Mouse (Mus musculus): Measurements from ENCODE around the gene Olfr985. TPM values are rescaled to one million over a fixed set of nuclear protein-coding genes. Genes with fewer than 3 reads are reported as not detected.

Olfr985 gene
- total RNA-seq (2014; rRNA removed) (not detected in 2 replicates), polyA plus RNA-seq (2012; rRNA removed) (not detected in 2 replicates)

DNA sequence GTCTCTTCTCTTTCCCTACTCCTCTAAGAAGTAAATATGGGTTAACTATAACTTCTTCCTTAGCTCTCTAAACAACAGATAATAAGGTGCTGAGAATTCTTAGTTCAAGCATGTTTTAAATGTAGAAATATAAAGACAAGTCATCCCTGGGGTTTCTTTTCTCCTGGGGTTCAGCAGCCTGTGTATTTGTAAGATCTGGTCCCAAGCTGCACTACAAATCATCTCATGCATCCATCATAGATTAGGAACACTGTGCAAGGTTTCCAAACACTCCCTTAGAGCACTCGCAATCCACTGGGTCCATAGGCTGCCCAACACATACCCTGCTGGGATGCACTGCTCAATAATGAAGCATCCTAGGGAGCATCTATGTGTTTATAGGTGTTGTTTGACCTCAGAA, at the start of gene Olfr985:
Gene Olfr985 (minus strand): TSS at position 101 of the 400 bp plus-strand sequence.
- Histone ChIP-seq H3K27ac (replicated peaks; ENCODE audit: insufficient read depth, low read depth, low read length) (no peak within 1 kb of the TSS), H3K9ac (ENCODE audit: low read depth, low read length) (no peak within 1 kb of the TSS), H3K4me3 (ENCODE audit: insufficient read depth, low read depth, low read length) (no peak within 1 kb of the TSS), H3K27me3 (ENCODE audit: control insufficient read depth, insufficient read depth, low read length) (no peaks in the 10 kb centered on the region), H3K36me3 (ENCODE audit: control insufficient read depth, insufficient read depth, low read length) (no peaks in the 10 kb centered on the region), H3K79me2 (ENCODE audit: control insufficient read depth, insufficient read depth, low read length) (no peaks in the 10 kb centered on the region), H3K4me1 (ENCODE audit: control insufficient read depth, insufficient read depth, low read length) (no peaks in the 10 kb centered on the region)
- 81% methylated on average over 1 of the region's 1 CpGs for WGBS
- TF ChIP-seq CTCF (IDR thresholded peaks at IDR 0.05; ENCODE audit: low read depth, low read length): no peak
- TF ChIP-seq POLR2A (IDR thresholded peaks at IDR 0.05; ENCODE audit: extremely low read depth, insufficient read depth, low read length): no peak
- no peak for DNase-seq (ENCODE audit: extremely low read depth, low read depth, low spot score)

DNA sequence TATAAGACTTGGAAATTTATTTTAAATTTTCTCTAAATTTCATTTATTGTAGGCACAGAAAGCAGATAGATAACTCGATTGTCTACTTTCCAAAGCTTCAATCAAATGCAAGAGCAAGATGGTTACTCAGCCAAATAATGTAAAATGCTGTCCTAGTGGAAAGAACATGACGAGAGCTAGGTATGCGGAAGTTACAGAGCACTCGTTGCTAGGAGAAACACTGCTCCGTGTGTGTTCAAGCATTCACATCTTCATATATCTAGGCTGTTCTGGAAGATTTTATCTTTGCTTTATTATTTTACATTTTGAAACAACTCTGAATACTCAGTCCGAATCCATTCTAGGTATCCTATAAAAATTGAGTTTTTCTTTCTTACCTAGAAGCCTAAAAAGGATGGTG, 47.0 kb upstream of the Olfr985 start:
- Histone ChIP-seq H3K36me3 (ENCODE audit: control insufficient read depth, insufficient read depth, low read length) (no peaks in the 10 kb centered on the region), H3K4me3 (ENCODE audit: insufficient read depth, low read depth, low read length) (no peak overlapping the region), H3K27ac (replicated peaks; ENCODE audit: insufficient read depth, low read depth, low read length) (no peak overlapping the region), H3K79me2 (ENCODE audit: control insufficient read depth, insufficient read depth, low read length) (no peaks in the 10 kb centered on the region), H3K9ac (ENCODE audit: low read depth, low read length) (no peak overlapping the region), H3K27me3 (ENCODE audit: control insufficient read depth, insufficient read depth, low read length) (no peaks in the 10 kb centered on the region), H3K4me1 (ENCODE audit: control insufficient read depth, insufficient read depth, low read length) (no peaks in the 10 kb centered on the region)
- DNase-seq (ENCODE audit: extremely low read depth, low read depth, low spot score): no peak
- 78% methylated on average over 6 of the region's 6 CpGs for WGBS
- TF ChIP-seq POLR2A (IDR thresholded peaks at IDR 0.05; ENCODE audit: extremely low read depth, insufficient read depth, low read length) (no peak), CTCF (IDR thresholded peaks at IDR 0.05; ENCODE audit: low read depth, low read length) (no peak)

DNA sequence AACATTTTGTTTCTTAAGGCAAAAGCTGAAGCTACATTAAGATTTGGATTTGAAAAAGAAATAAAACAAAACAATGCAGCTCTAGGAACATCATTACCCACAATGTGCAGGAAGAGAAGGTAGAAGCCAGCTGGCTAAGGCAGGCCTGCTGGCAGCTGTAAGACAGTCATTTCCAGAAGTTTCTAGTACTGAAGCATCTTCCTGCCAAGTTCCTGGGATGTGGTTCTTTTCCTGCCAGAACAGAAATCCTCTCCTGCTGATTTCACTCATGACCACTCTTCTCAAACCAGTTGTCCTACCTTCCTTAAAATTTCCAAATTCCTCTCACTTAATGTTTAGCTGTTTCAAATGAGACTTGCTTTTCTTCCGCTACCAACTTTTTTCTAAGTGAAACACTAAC, 36.5 kb upstream of the Olfr985 start:
- Histone ChIP-seq H3K27me3 (ENCODE audit: control insufficient read depth, insufficient read depth, low read length) (no peaks in the 10 kb centered on the region), H3K4me3 (ENCODE audit: insufficient read depth, low read depth, low read length) (no peak overlapping the region), H3K9ac (ENCODE audit: low read depth, low read length) (no peak overlapping the region), H3K36me3 (ENCODE audit: control insufficient read depth, insufficient read depth, low read length) (no peaks in the 10 kb centered on the region), H3K79me2 (ENCODE audit: control insufficient read depth, insufficient read depth, low read length) (no peaks in the 10 kb centered on the region), H3K27ac (replicated peaks; ENCODE audit: insufficient read depth, low read depth, low read length) (no peak overlapping the region), H3K4me1 (ENCODE audit: control insufficient read depth, insufficient read depth, low read length) (no peaks in the 10 kb centered on the region)
- TF ChIP-seq POLR2A (IDR thresholded peaks at IDR 0.05; ENCODE audit: extremely low read depth, insufficient read depth, low read length) (no peak), CTCF (IDR thresholded peaks at IDR 0.05; ENCODE audit: low read depth, low read length) (no peak)
- no peak for DNase-seq (ENCODE audit: extremely low read depth, low read depth, low spot score)
- 90% methylated on average over 1 of the region's 1 CpGs for WGBS

DNA sequence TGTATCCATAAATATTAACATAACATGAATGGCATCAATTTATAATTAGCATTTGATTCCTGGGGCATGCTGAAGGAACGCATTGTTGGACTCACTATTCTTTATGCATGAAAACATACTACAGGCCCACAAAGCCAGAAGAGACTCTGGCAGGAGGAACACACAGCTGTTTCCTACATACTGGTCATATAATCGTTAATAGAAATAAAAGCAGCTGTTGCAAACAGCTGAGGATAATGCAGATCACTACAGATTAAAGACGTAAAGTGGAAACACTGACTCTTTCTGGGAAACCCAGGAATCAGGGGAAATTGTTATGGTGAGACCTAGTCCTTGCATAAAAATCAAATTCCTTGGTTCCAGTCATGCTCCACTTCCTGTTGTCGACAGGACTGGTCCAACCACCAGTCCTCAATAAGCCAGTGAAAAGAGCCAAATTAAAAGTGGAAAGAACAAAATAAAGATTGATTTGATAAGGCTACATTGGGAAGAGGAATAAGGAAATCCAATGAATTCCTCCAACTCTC, 25.2 kb upstream of the Olfr985 start:
- Histone ChIP-seq H3K27ac (replicated peaks; ENCODE audit: insufficient read depth, low read depth, low read length) (no peak overlapping the region), H3K27me3 (ENCODE audit: control insufficient read depth, insufficient read depth, low read length) (no peaks in the 10 kb centered on the region; the same call in 1 of the 2 replicates), H3K79me2 (ENCODE audit: control insufficient read depth, insufficient read depth, low read length) (no peaks in the 10 kb centered on the region), H3K36me3 (ENCODE audit: control insufficient read depth, insufficient read depth, low read length) (no peaks in the 10 kb centered on the region), H3K4me1 (ENCODE audit: control insufficient read depth, insufficient read depth, low read length) (no peaks in the 10 kb centered on the region), H3K4me3 (ENCODE audit: insufficient read depth, low read depth, low read length) (no peak overlapping the region), H3K9ac (ENCODE audit: low read depth, low read length) (no peak overlapping the region)
- TF ChIP-seq CTCF (IDR thresholded peaks at IDR 0.05; ENCODE audit: low read depth, low read length) (no peak), POLR2A (IDR thresholded peaks at IDR 0.05; ENCODE audit: extremely low read depth, insufficient read depth, low read length) (no peak)
- WGBS: 78% methylated on average over 4 of the region's 4 CpGs
- DNase-seq (ENCODE audit: extremely low read depth, low read depth, low spot score): no peak

DNA sequence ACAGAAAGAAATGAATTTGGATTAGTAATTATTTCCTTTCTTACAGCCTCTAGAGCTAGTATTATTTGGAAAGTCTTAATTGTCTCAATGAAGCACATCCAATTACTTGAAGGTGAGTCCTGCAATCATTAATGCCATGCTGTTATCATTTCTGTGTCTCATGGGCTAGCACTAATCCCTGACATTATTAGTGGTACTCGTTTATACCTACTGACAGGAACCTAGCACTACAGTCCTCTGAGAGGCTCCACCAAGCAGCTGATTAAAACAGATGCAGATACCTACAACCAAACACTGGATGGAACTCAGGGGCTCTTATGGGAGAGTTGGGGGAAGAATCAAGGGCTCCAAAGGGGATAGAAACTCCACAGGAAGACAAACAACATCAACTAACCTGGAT, 11.6 kb upstream of the Olfr985 start:
- H3K36me3 ChIP-seq (ENCODE audit: control insufficient read depth, insufficient read depth, low read length): no peaks in the 10 kb centered on the region
- no peak for DNase-seq (ENCODE audit: extremely low read depth, low read depth, low spot score)
- TF ChIP-seq CTCF (IDR thresholded peaks at IDR 0.05; ENCODE audit: low read depth, low read length): no peak
- TF ChIP-seq POLR2A (IDR thresholded peaks at IDR 0.05; ENCODE audit: extremely low read depth, insufficient read depth, low read length): no peak
- no peaks in the 10 kb centered on the region for H3K79me2 ChIP-seq (ENCODE audit: control insufficient read depth, insufficient read depth, low read length)
- no peaks in the 10 kb centered on the region for H3K27me3 ChIP-seq (ENCODE audit: control insufficient read depth, insufficient read depth, low read length)
- 55% methylated on average over 1 of the region's 1 CpGs for WGBS
- no peak overlapping the region for H3K4me3 ChIP-seq (ENCODE audit: insufficient read depth, low read depth, low read length)
- no peak overlapping the region for H3K9ac ChIP-seq (ENCODE audit: low read depth, low read length)
- no peak overlapping the region for H3K27ac ChIP-seq (replicated peaks; ENCODE audit: insufficient read depth, low read depth, low read length)
- H3K4me1 ChIP-seq (ENCODE audit: control insufficient read depth, insufficient read depth, low read length): no peaks in the 10 kb centered on the region

DNA sequence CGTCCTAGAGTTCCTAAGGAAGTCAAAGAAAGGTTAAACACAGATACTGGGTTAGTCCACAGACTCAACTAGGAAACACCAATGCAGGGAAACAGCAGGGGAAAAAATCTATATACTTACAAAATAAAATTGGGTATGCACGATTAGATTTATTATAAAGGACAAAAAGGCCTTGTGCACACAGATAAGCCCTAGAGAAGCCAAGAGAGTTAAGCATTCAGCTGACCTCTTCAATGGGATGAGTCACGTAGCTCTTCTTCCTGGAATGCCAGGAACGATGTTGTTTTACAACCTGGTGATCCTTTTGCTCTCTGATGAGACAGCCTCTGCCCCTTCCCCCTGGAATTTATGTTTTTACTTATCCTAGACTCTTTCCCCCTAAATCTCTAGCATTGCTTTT, 9.5 kb upstream of the Olfr985 start:
- TF ChIP-seq CTCF (IDR thresholded peaks at IDR 0.05; ENCODE audit: low read depth, low read length) (no peak), POLR2A (IDR thresholded peaks at IDR 0.05; ENCODE audit: extremely low read depth, insufficient read depth, low read length) (no peak)
- no peak overlapping the region for H3K4me3 ChIP-seq (ENCODE audit: insufficient read depth, low read depth, low read length)
- 37% methylated on average over 4 of the region's 4 CpGs for WGBS
- DNase-seq (ENCODE audit: extremely low read depth, low read depth, low spot score): no peak
- no peak overlapping the region for H3K27ac ChIP-seq (replicated peaks; ENCODE audit: insufficient read depth, low read depth, low read length)
- no peaks in the 10 kb centered on the region for H3K4me1 ChIP-seq (ENCODE audit: control insufficient read depth, insufficient read depth, low read length)
- H3K27me3 ChIP-seq (ENCODE audit: control insufficient read depth, insufficient read depth, low read length): no peaks in the 10 kb centered on the region
- H3K36me3 ChIP-seq (ENCODE audit: control insufficient read depth, insufficient read depth, low read length): no peaks in the 10 kb centered on the region
- no peaks in the 10 kb centered on the region for H3K79me2 ChIP-seq (ENCODE audit: control insufficient read depth, insufficient read depth, low read length)
- no peak overlapping the region for H3K9ac ChIP-seq (ENCODE audit: low read depth, low read length)
